Mouse (Mus musculus): ENCODE results near the gene D430042O09Rik. TPM values are rescaled to one million over a fixed set of nuclear protein-coding genes. Genes with fewer than 3 reads are reported as not detected.

Gene D430042O09Rik
- total and polyA plus RNA-seq, 3 experiments, result 1.8 to 4.8 (median 3.4) TPM

GRCm38 (mm10) chr7:125873971-125874495 lies 166.3 kb downstream of the D430042O09Rik start:
- TF ChIP-seq UBTF (IDR thresholded peaks at IDR 0.05; ENCODE audit: low read depth, low read length), result no peak
- TF ChIP-seq GABPA (IDR thresholded peaks at IDR 0.05; ENCODE audit: insufficient replicate concordance, low read depth, low read length), result no peak
- TF ChIP-seq TBP (conservative IDR thresholded peaks at IDR 0.05; ENCODE audit: low read depth, low read length), result no peak
- TF ChIP-seq BHLHE40 (IDR thresholded peaks at IDR 0.05; ENCODE audit: low read depth, low read length), result no peak
- TF ChIP-seq KAT2A (IDR thresholded peaks at IDR 0.05; ENCODE audit: insufficient replicate concordance, low read length), result no peak
- TF ChIP-seq IRF4 (IDR thresholded peaks at IDR 0.05; ENCODE audit: low read depth, low read length), result no peak
- no peak for TF ChIP-seq RCOR1 (conservative IDR thresholded peaks at IDR 0.05; ENCODE audit: low read depth, low read length)
- TF ChIP-seq TCF12 (IDR thresholded peaks at IDR 0.05; ENCODE audit: low read depth, low read length), result no peak
- no peaks in the 10 kb centered on the region for H3K27me3 ChIP-seq (replicated peaks)
- H3K4me2 ChIP-seq (ENCODE audit: insufficient read depth, low read depth, poor library complexity, severe bottlenecking), result no peak overlapping the region
- dilution Hi-C loops (cut with MboI; ENCODE audit: extremely low pct_ligation_motif_present, extremely low pct_unique_long_range_greater_than_20kb, low sequenced_read_pairs), result no loop called here
- no peak overlapping the region for H3K9ac ChIP-seq (ENCODE audit: insufficient read depth, low read depth)
- in situ Hi-C loops (cut with MboI; ENCODE audit: low pct_ligation_motif_present, low pct_unique_long_range_greater_than_20kb, low sequenced_read_pairs), result no loop called here
- H3K79me2 ChIP-seq (replicated peaks; ENCODE audit: control insufficient read depth, extremely low read depth, insufficient read depth, poor library complexity, severe bottlenecking), result no peaks in the 10 kb centered on the region
- H3K4me1 ChIP-seq (ENCODE audit: control insufficient read depth in 1 of 2, insufficient read depth in 2 of 2), result peaks cover 19 to 24% of the 10 kb centered on the region in 2 experiments
- H3K36me3 ChIP-seq (replicated peaks in 1 of 2; ENCODE audit: control insufficient read depth in 1 of 2, insufficient read depth in 1 of 2, low read length in 1 of 2), result no peaks in the 10 kb centered on the region
- no peak overlapping the region for H3K4me3 ChIP-seq (replicated peaks in 1 of 3; ENCODE audit: low read depth in 2 of 3, low read length in 2 of 3, poor library complexity in 1 of 3)
- no peak for DNase-seq (ENCODE audit: extremely low read depth)
- H3K9me3 ChIP-seq (replicated peaks; ENCODE audit: low read length), result no peaks in the 10 kb centered on the region
- no peak overlapping the region for H3K27ac ChIP-seq (ENCODE audit: insufficient read depth, low read depth)

- Histone ChIP-seq H3K9ac (ENCODE audit: insufficient read depth, low read depth) (no peak overlapping the region), H3K4me2 (ENCODE audit: insufficient read depth, low read depth, poor library complexity, severe bottlenecking) (no peak overlapping the region), H3K79me2 (replicated peaks; ENCODE audit: control insufficient read depth, extremely low read depth, insufficient read depth, poor library complexity, severe bottlenecking) (no peaks in the 10 kb centered on the region), H3K4me1 (ENCODE audit: control insufficient read depth in 1 of 2, insufficient read depth in 2 of 2) (peaks cover 3 to 14% of the 10 kb centered on the region in 2 experiments; a peak in 3 of 4 replicates), H3K27ac (ENCODE audit: insufficient read depth, low read depth) (no peak overlapping the region), H3K9me3 (replicated peaks; ENCODE audit: low read length) (no peaks in the 10 kb centered on the region), H3K27me3 (replicated peaks) (no peaks in the 10 kb centered on the region), H3K4me3 (replicated peaks in 1 of 3; ENCODE audit: low read depth in 2 of 3, low read length in 2 of 3, poor library complexity in 1 of 3) (no peak overlapping the region), H3K36me3 (replicated peaks in 1 of 2; ENCODE audit: control insufficient read depth in 1 of 2, insufficient read depth in 1 of 2, low read length in 1 of 2) (no peaks in the 10 kb centered on the region)
- dilution Hi-C loops (cut with MboI; ENCODE audit: extremely low pct_ligation_motif_present, extremely low pct_unique_long_range_greater_than_20kb, low sequenced_read_pairs) (no loop called here), in situ Hi-C loops (cut with MboI; ENCODE audit: low pct_ligation_motif_present, low pct_unique_long_range_greater_than_20kb, low sequenced_read_pairs) (no loop called here)
- no peak for DNase-seq (ENCODE audit: extremely low read depth)
- TF ChIP-seq HCFC1 (IDR thresholded peaks at IDR 0.05; ENCODE audit: low read depth, low read length) (no peak), KAT2A (IDR thresholded peaks at IDR 0.05; ENCODE audit: insufficient replicate concordance, low read length) (no peak), MXI1 (IDR thresholded peaks at IDR 0.05; ENCODE audit: low read depth, low read length) (no peak), NELFE (IDR thresholded peaks at IDR 0.05; ENCODE audit: low read depth, low read length) (no peak), ZMIZ1 (IDR thresholded peaks at IDR 0.05; ENCODE audit: low read depth, low read length) (no peak)
These were observed 170.4 kb downstream of the D430042O09Rik start for GRCm38 (mm10) chr7:125878040-125878439.

GRCm38 (mm10) chr7:125883232-125883631 lies 175.5 kb downstream of the D430042O09Rik start:
- DNase-seq (ENCODE audit: extremely low read depth), result no peak
- no peak for TF ChIP-seq BHLHE40 (IDR thresholded peaks at IDR 0.05; ENCODE audit: low read depth, low read length)
- TF ChIP-seq POLR2A (IDR thresholded peaks at IDR 0.05; ENCODE audit: low read depth, low read length), result no peak
- TF ChIP-seq RAD21 (IDR thresholded peaks at IDR 0.05; ENCODE audit: low read depth, low read length), result no peak
- no peak for TF ChIP-seq MAZ (IDR thresholded peaks at IDR 0.05; ENCODE audit: low read depth, low read length)
- TF ChIP-seq ZC3H11A (IDR thresholded peaks at IDR 0.05; ENCODE audit: low read depth, low read length), result no peak
- TF ChIP-seq ELF1 (IDR thresholded peaks at IDR 0.05; ENCODE audit: low read depth, low read length), result no peak
- no peak for TF ChIP-seq E2F4 (IDR thresholded peaks at IDR 0.05; ENCODE audit: insufficient replicate concordance, low read depth, low read length)
- no peak for TF ChIP-seq NELFE (IDR thresholded peaks at IDR 0.05; ENCODE audit: low read depth, low read length)
- TF ChIP-seq JUND (conservative IDR thresholded peaks at IDR 0.05; ENCODE audit: low read depth, low read length), result no peak
- no peak for TF ChIP-seq CHD1 (IDR thresholded peaks at IDR 0.05; ENCODE audit: low read depth, low read length)
- no peak for TF ChIP-seq JUN (IDR thresholded peaks at IDR 0.05; ENCODE audit: insufficient read depth, low read depth, low read length)
- TF ChIP-seq NRF1 (IDR thresholded peaks at IDR 0.05; ENCODE audit: low read depth, low read length), result no peak
- no peak for TF ChIP-seq HCFC1 (IDR thresholded peaks at IDR 0.05; ENCODE audit: low read depth, low read length)
- no peak for TF ChIP-seq MAX (IDR thresholded peaks at IDR 0.05; ENCODE audit: low read length)
- in situ Hi-C loops (cut with MboI; ENCODE audit: low pct_ligation_motif_present, low pct_unique_long_range_greater_than_20kb, low sequenced_read_pairs), result no loop called here
- no peak overlapping the region for H3K4me3 ChIP-seq (replicated peaks in 1 of 3; ENCODE audit: low read depth in 2 of 3, low read length in 2 of 3, poor library complexity in 1 of 3)
- H3K36me3 ChIP-seq (replicated peaks in 1 of 2; ENCODE audit: control insufficient read depth in 1 of 2, insufficient read depth in 1 of 2, low read length in 1 of 2), result no peaks in the 10 kb centered on the region
- no peak overlapping the region for H3K9ac ChIP-seq (ENCODE audit: insufficient read depth, low read depth)
- no peaks in the 10 kb centered on the region for H3K79me2 ChIP-seq (replicated peaks; ENCODE audit: control insufficient read depth, extremely low read depth, insufficient read depth, poor library complexity, severe bottlenecking)
- peaks cover 4% of the 10 kb centered on the region for H3K27me3 ChIP-seq (replicated peaks)
- H3K27ac ChIP-seq (ENCODE audit: insufficient read depth, low read depth), result no peak overlapping the region
- H3K4me1 ChIP-seq (ENCODE audit: control insufficient read depth in 1 of 2, insufficient read depth in 2 of 2), result peaks cover 3 to 14% of the 10 kb centered on the region in 2 experiments; a peak in 3 of 4 replicates
- dilution Hi-C loops (cut with MboI; ENCODE audit: extremely low pct_ligation_motif_present, extremely low pct_unique_long_range_greater_than_20kb, low sequenced_read_pairs), result no loop called here
- H3K9me3 ChIP-seq (replicated peaks; ENCODE audit: low read length), result no peaks in the 10 kb centered on the region
- no peak overlapping the region for H3K4me2 ChIP-seq (ENCODE audit: insufficient read depth, low read depth, poor library complexity, severe bottlenecking)
